Mouse (Mus musculus) Patski (cell line): ENCODE results near the gene Nckap1. TPM values are rescaled to one million over a fixed set of nuclear protein-coding genes. Genes with fewer than 3 reads are reported as not detected.
A peak's percentile ranks its signal among the peaks of the same experiment; 100 is the strongest.
"Not testable (repeated sequence)": the region's sequence is repeated elsewhere in the genome, so short reads cannot be mapped to it uniquely, and the experiment has no call there.

Source experiments
- ATAC-seq: fragments of 100-300 bp; one replicate; pipeline ENCODE4 v1.8.0; 2021
- CTCF ChIA-PET: fragments of 350-600 bp; sonication (Branson Sonifier 250); formaldehyde crosslinking; loops from one replicate; lab custom pipeline; 2022; ENCODE audit warnings: inconsistent platforms; lab: Charles Lee
- POLR2A ChIA-PET: fragments of 350-600 bp; sonication (Branson Sonifier 250); formaldehyde crosslinking; loops from one replicate; lab custom pipeline; 2022; ENCODE audit warnings: antibody characterized with exemption, inconsistent platforms; lab: Charles Lee
- DNase-seq: peaks from one replicate; pipeline ENCODE4 v3.0.0-alpha.2; 2011; ENCODE audit warnings: low read depth, low spot score
- H3K27me3 ChIP-seq: fragments of 371-371 bp; one replicate; pipeline ENCODE4 v1.5.1; 2021
- CTCF ChIP-seq: fragments of 100-300 bp; IDR thresholded peaks from one replicate; pipeline ENCODE4 v1.5.1; 2021
- in situ Hi-C: fragments of 300-500 bp; cut with MboI; formaldehyde crosslinking; loops from 3 replicates; pipeline ENCODE4 v1.11.1; 2018; ENCODE audit warnings: low pct_unique_long_range_greater_than_20kb, mixed read lengths
- polyA plus RNA-seq: library from polyadenylated mRNA; unstranded; gene quantifications from one replicate; pipeline ENCODE4 v1.2.3, GENCODE M21; 2021

Gene Nckap1
- polyA plus RNA-seq, 1 experiment from 2014 or later = 174 TPM

GRCm38 (mm10) chr2:80506051-80506802, 75.0 kb downstream of the Nckap1 start:
- TF ChIP-seq CTCF = no peak
- H3K27me3 ChIP-seq = no peaks in the 10 kb centered on the region
- DNase-seq = no peak
- POLR2A ChIA-PET = no interaction called here
- CTCF ChIA-PET = no interaction called here
- in situ Hi-C loops = no loop called here
- no peak for ATAC-seq

GRCm38 (mm10) chr2:80502132-80502531, 79.0 kb downstream of the Nckap1 start:
- H3K27me3 ChIP-seq = no peaks in the 10 kb centered on the region
- ATAC-seq (no peak), DNase-seq (no peak)
- TF ChIP-seq CTCF = no peak
- in situ Hi-C loops = no loop called here
- ChIA-PET POLR2A (no interaction called here), CTCF (interaction anchor here (1.2 kb wide), 2 partner anchors 10 to 12 kb away, joined by 3 read pairs; no protein-coding TSS in a partner anchor)

- in situ Hi-C loops, H3K27me3 ChIP-seq, POLR2A ChIA-PET, ATAC-seq, DNase-seq, CTCF ChIA-PET: not testable (repeated sequence)
Measured at GRCm38 (mm10) chr2:80495304-80495703, 85.9 kb downstream of the Nckap1 start.

- peak; percentile 47 for ATAC-seq
- H3K27me3 ChIP-seq = peaks cover 10% of the 10 kb centered on the region
- ChIA-PET CTCF (interaction anchor here (0.8 kb wide), 1 partner anchor 11 kb away, joined by 3 read pairs; no protein-coding TSS in a partner anchor), POLR2A (no interaction called here)
- DNase-seq = no peak
- in situ Hi-C loops = no loop called here
- TF ChIP-seq CTCF = no peak
Measured at GRCm38 (mm10) chr2:80486851-80487250, 94.3 kb downstream of the Nckap1 start.

GRCm38 (mm10) chr2:80484951-80485350, 96.2 kb downstream of the Nckap1 start:
- CTCF ChIA-PET = interaction anchor here (0.7 kb wide), 1 partner anchor 15 kb away, joined by 3 read pairs; no protein-coding TSS in a partner anchor
- DNase-seq (no peak), ATAC-seq (no peak)
- TF ChIP-seq CTCF = no peak
- H3K27me3 ChIP-seq = peaks cover 16% of the 10 kb centered on the region
- in situ Hi-C loops = no loop called here
- POLR2A ChIA-PET = no interaction called here

- ChIA-PET POLR2A (no interaction called here), CTCF (no interaction called here)
- DNase-seq (no peak), ATAC-seq (no peak)
- in situ Hi-C loops = no loop called here
- TF ChIP-seq CTCF = no peak
- peaks cover 9% of the 10 kb centered on the region for H3K27me3 ChIP-seq
Measured at GRCm38 (mm10) chr2:80475831-80476230, 105.3 kb downstream of the Nckap1 start.

GRCm38 (mm10) chr2:80474247-80474796, 106.9 kb downstream of the Nckap1 start:
- TF ChIP-seq CTCF = no peak
- CTCF ChIA-PET = no interaction called here
- ATAC-seq = no peak

GRCm38 (mm10) chr2:80465991-80466821, 115.0 kb downstream of the Nckap1 start:
- ATAC-seq = no peak
- CTCF ChIA-PET = no interaction called here
- POLR2A ChIA-PET = no interaction called here

More at GRCm38 (mm10) chr2:80474247-80474796, 106.9 kb downstream of the Nckap1 start:
- in situ Hi-C loops = no loop called here
- POLR2A ChIA-PET = no interaction called here
- DNase-seq = no peak
- peaks cover 7% of the 10 kb centered on the region for H3K27me3 ChIP-seq

GRCm38 (mm10) chr2:80461827-80462226, 119.4 kb downstream of the Nckap1 start:
- no peak for TF ChIP-seq CTCF
- in situ Hi-C loops = no loop called here
- H3K27me3 ChIP-seq = peaks cover 3% of the 10 kb centered on the region
- ATAC-seq (no peak), DNase-seq (no peak)
- ChIA-PET POLR2A (no interaction called here), CTCF (no interaction called here)

More at GRCm38 (mm10) chr2:80465991-80466821, 115.0 kb downstream of the Nckap1 start:
- no peak for TF ChIP-seq CTCF
- in situ Hi-C loops = no loop called here
- no peak for DNase-seq
- peaks cover 4% of the 10 kb centered on the region for H3K27me3 ChIP-seq

Other genes with a start within 250 kb of the Nckap1 start
- gene Frzb, start 133.8 kb downstream of the Nckap1 start, polyA plus RNA-seq = 0.08 TPM
- 12.6 TPM for gene Dusp19, start 35.7 kb upstream of the Nckap1 start, polyA plus RNA-seq
- 25.0 TPM for gene Nup35, start 35.9 kb upstream of the Nckap1 start, polyA plus RNA-seq